Mouse (Mus musculus) spleen, postnatal 14 days (tissue): ENCODE measurements around the gene Cldn19.
A peak's percentile ranks its signal among the peaks of the same experiment; 100 is the strongest.

Experiments
- DNase-seq, 2 experiments: peaks; one replicate each; pipeline ENCODE4 v3.0.0; 2021 to 2022; ENCODE audit warnings: low spot score in 2 of 2

Gene Cldn19

GRCm38 (mm10) chr4:119255351-119255750 is at the start of gene Cldn19:
Gene Cldn19, plus strand, starts transcription at chr4:119255414.
- DNase-seq: no peak

GRCm38 (mm10) chr4:119216667-119217066 is 38.5 kb upstream of the Cldn19 start:
- no peak for DNase-seq

- DNase-seq: no peak
Measured at GRCm38 (mm10) chr4:119218169-119218568, 37.0 kb upstream of the Cldn19 start, which contains the start of gene Tmem269. Gene Tmem269, minus strand, starts transcription at chr4:119218217.

GRCm38 (mm10) chr4:119223696-119224095 is 31.5 kb upstream of the Cldn19 start:
- DNase-seq: peak in 1 of 2 experiments; percentile 10

- DNase-seq: no peak
Measured at GRCm38 (mm10) chr4:119224534-119224933, 30.7 kb upstream of the Cldn19 start.

GRCm38 (mm10) chr4:119225719-119226118 is 29.5 kb upstream of the Cldn19 start:
- no peak for DNase-seq

- no peak for DNase-seq
Measured at GRCm38 (mm10) chr4:119226751-119227150, 28.5 kb upstream of the Cldn19 start.

GRCm38 (mm10) chr4:119232410-119233255 is 22.6 kb upstream of the Cldn19 start, which contains the start of the genes AU022252 and P3h1:
Gene AU022252, minus strand, starts transcription at chr4:119232712.
Gene P3h1, plus strand, starts transcription at chr4:119232915.
- peak; percentile 97 to 98 for DNase-seq

- no peak for DNase-seq
Measured at GRCm38 (mm10) chr4:119233256-119233901, 21.8 kb upstream of the Cldn19 start.

- DNase-seq: no peak
Measured at GRCm38 (mm10) chr4:119234348-119234747, 20.9 kb upstream of the Cldn19 start.

- no peak for DNase-seq
Measured at GRCm38 (mm10) chr4:119238661-119239060, 16.6 kb upstream of the Cldn19 start.

GRCm38 (mm10) chr4:119239181-119239682 is 16.0 kb upstream of the Cldn19 start:
- peak in 1 of 2 experiments; percentile 14 for DNase-seq

GRCm38 (mm10) chr4:119241664-119242063 is 13.6 kb upstream of the Cldn19 start:
- DNase-seq: peak in 1 of 2 experiments; percentile 18

GRCm38 (mm10) chr4:119242571-119242970 is 12.6 kb upstream of the Cldn19 start:
- no peak for DNase-seq

GRCm38 (mm10) chr4:119244468-119245240 is 10.6 kb upstream of the Cldn19 start:
- DNase-seq: no peak

GRCm38 (mm10) chr4:119245556-119245955 is 9.7 kb upstream of the Cldn19 start:
- no peak for DNase-seq

- DNase-seq: no peak
Measured at GRCm38 (mm10) chr4:119245961-119246360, 9.3 kb upstream of the Cldn19 start.

- DNase-seq: no peak
Measured at GRCm38 (mm10) chr4:119246688-119247225, 8.5 kb upstream of the Cldn19 start.

GRCm38 (mm10) chr4:119247462-119248235 is 7.6 kb upstream of the Cldn19 start:
- peak; percentile 46 to 60 for DNase-seq

- DNase-seq: no peak
Measured at GRCm38 (mm10) chr4:119248407-119248965, 6.7 kb upstream of the Cldn19 start.
